Mouse (Mus musculus): ENCODE measurements around the gene Tmem223. TPM values are rescaled to one million over a fixed set of nuclear protein-coding genes. Genes with fewer than 3 reads are reported as not detected.

Gene Tmem223
- polyA plus RNA-seq, 1 experiment from 2014 or later: 17.2 TPM

Other genes starting within 250 kb of the Tmem223 start
- gene Slc22a8, start 179.7 kb upstream of the Tmem223 start, polyA plus RNA-seq (2014; fragmentation: Illumina TruSeq; extraction: RNeasy Lipid Tissue Mini Kit (QIAGEN cat#74804); ENCODE audit: low read depth, low replicate concordance): not detected
- not detected for gene Slc22a6, start 153.0 kb upstream of the Tmem223 start, polyA plus RNA-seq (2014; fragmentation: Illumina TruSeq; extraction: RNeasy Lipid Tissue Mini Kit (QIAGEN cat#74804); ENCODE audit: low read depth, low replicate concordance)
- 0.79 TPM for gene Chrm1, start 107.2 kb upstream of the Tmem223 start, polyA plus RNA-seq (2014; fragmentation: Illumina TruSeq; extraction: RNeasy Lipid Tissue Mini Kit (QIAGEN cat#74804); ENCODE audit: low read depth, low replicate concordance)
- gene Slc3a2, start 47.6 kb upstream of the Tmem223 start, polyA plus RNA-seq (2014; fragmentation: Illumina TruSeq; extraction: RNeasy Lipid Tissue Mini Kit (QIAGEN cat#74804); ENCODE audit: low read depth, low replicate concordance): 38.6 TPM
- 12.7 TPM for gene Wdr74, start 35.2 kb upstream of the Tmem223 start, polyA plus RNA-seq (2014; fragmentation: Illumina TruSeq; extraction: RNeasy Lipid Tissue Mini Kit (QIAGEN cat#74804); ENCODE audit: low read depth, low replicate concordance)
- not detected for gene 1700092M07Rik, start 30.3 kb upstream of the Tmem223 start, polyA plus RNA-seq (2014; fragmentation: Illumina TruSeq; extraction: RNeasy Lipid Tissue Mini Kit (QIAGEN cat#74804); ENCODE audit: low read depth, low replicate concordance)
- gene Stx5a, start 29.6 kb upstream of the Tmem223 start, polyA plus RNA-seq (2014; fragmentation: Illumina TruSeq; extraction: RNeasy Lipid Tissue Mini Kit (QIAGEN cat#74804); ENCODE audit: low read depth, low replicate concordance): 112 TPM
- gene Nxf1, start 13.9 kb upstream of the Tmem223 start, polyA plus RNA-seq (2014; fragmentation: Illumina TruSeq; extraction: RNeasy Lipid Tissue Mini Kit (QIAGEN cat#74804); ENCODE audit: low read depth, low replicate concordance): 92.5 TPM
- gene Tmem179b, start 3.5 kb downstream of the Tmem223 start, polyA plus RNA-seq (2014; fragmentation: Illumina TruSeq; extraction: RNeasy Lipid Tissue Mini Kit (QIAGEN cat#74804); ENCODE audit: low read depth, low replicate concordance): 30.6 TPM
- gene Taf6l, start 15.4 kb downstream of the Tmem223 start, polyA plus RNA-seq (2014; fragmentation: Illumina TruSeq; extraction: RNeasy Lipid Tissue Mini Kit (QIAGEN cat#74804); ENCODE audit: low read depth, low replicate concordance): not detected
- 35.0 TPM for gene Polr2g, start 27.6 kb downstream of the Tmem223 start, polyA plus RNA-seq (2014; fragmentation: Illumina TruSeq; extraction: RNeasy Lipid Tissue Mini Kit (QIAGEN cat#74804); ENCODE audit: low read depth, low replicate concordance)
- not detected for gene Zbtb3, start 31.6 kb downstream of the Tmem223 start, polyA plus RNA-seq (2014; fragmentation: Illumina TruSeq; extraction: RNeasy Lipid Tissue Mini Kit (QIAGEN cat#74804); ENCODE audit: low read depth, low replicate concordance)
- 112 TPM for gene Ttc9c, start 48.3 kb downstream of the Tmem223 start, polyA plus RNA-seq (2014; fragmentation: Illumina TruSeq; extraction: RNeasy Lipid Tissue Mini Kit (QIAGEN cat#74804); ENCODE audit: low read depth, low replicate concordance)
- gene Hnrnpul2, start 49.0 kb downstream of the Tmem223 start, polyA plus RNA-seq (2014; fragmentation: Illumina TruSeq; extraction: RNeasy Lipid Tissue Mini Kit (QIAGEN cat#74804); ENCODE audit: low read depth, low replicate concordance): 195 TPM
- gene AC129217.1, start 58.8 kb downstream of the Tmem223 start, polyA plus RNA-seq (2014; fragmentation: Illumina TruSeq; extraction: RNeasy Lipid Tissue Mini Kit (QIAGEN cat#74804); ENCODE audit: low read depth, low replicate concordance): not detected
- 8.5 TPM for gene Bscl2, start 66.5 kb downstream of the Tmem223 start, polyA plus RNA-seq (2014; fragmentation: Illumina TruSeq; extraction: RNeasy Lipid Tissue Mini Kit (QIAGEN cat#74804); ENCODE audit: low read depth, low replicate concordance)
- gene Gng3, start 68.2 kb downstream of the Tmem223 start, polyA plus RNA-seq (2014; fragmentation: Illumina TruSeq; extraction: RNeasy Lipid Tissue Mini Kit (QIAGEN cat#74804); ENCODE audit: low read depth, low replicate concordance): 0.69 TPM
- gene Lrrn4cl, start 79.8 kb downstream of the Tmem223 start, polyA plus RNA-seq (2014; fragmentation: Illumina TruSeq; extraction: RNeasy Lipid Tissue Mini Kit (QIAGEN cat#74804); ENCODE audit: low read depth, low replicate concordance): 3.7 TPM
- 17.3 TPM for gene Ubxn1, start 100.5 kb downstream of the Tmem223 start, polyA plus RNA-seq (2014; fragmentation: Illumina TruSeq; extraction: RNeasy Lipid Tissue Mini Kit (QIAGEN cat#74804); ENCODE audit: low read depth, low replicate concordance)
- gene Uqcc3, start 109.9 kb downstream of the Tmem223 start, polyA plus RNA-seq (2014; fragmentation: Illumina TruSeq; extraction: RNeasy Lipid Tissue Mini Kit (QIAGEN cat#74804); ENCODE audit: low read depth, low replicate concordance): 2.2 TPM
- gene Lbhd1, start 112.7 kb downstream of the Tmem223 start, polyA plus RNA-seq (2014; fragmentation: Illumina TruSeq; extraction: RNeasy Lipid Tissue Mini Kit (QIAGEN cat#74804); ENCODE audit: low read depth, low replicate concordance): 37.9 TPM
- not detected for gene Gm49403, start 112.9 kb downstream of the Tmem223 start, polyA plus RNA-seq (2014; fragmentation: Illumina TruSeq; extraction: RNeasy Lipid Tissue Mini Kit (QIAGEN cat#74804); ENCODE audit: low read depth, low replicate concordance)
- gene 1810009A15Rik, start 117.9 kb downstream of the Tmem223 start, polyA plus RNA-seq (2014; fragmentation: Illumina TruSeq; extraction: RNeasy Lipid Tissue Mini Kit (QIAGEN cat#74804); ENCODE audit: low read depth, low replicate concordance): 12.0 TPM
- not detected for gene Gm49416, start 117.9 kb downstream of the Tmem223 start, polyA plus RNA-seq (2014; fragmentation: Illumina TruSeq; extraction: RNeasy Lipid Tissue Mini Kit (QIAGEN cat#74804); ENCODE audit: low read depth, low replicate concordance)
- 0.44 TPM for gene Ints5, start 122.0 kb downstream of the Tmem223 start, polyA plus RNA-seq (2014; fragmentation: Illumina TruSeq; extraction: RNeasy Lipid Tissue Mini Kit (QIAGEN cat#74804); ENCODE audit: low read depth, low replicate concordance)
- 76.6 TPM for gene Ganab, start 127.1 kb downstream of the Tmem223 start, polyA plus RNA-seq (2014; fragmentation: Illumina TruSeq; extraction: RNeasy Lipid Tissue Mini Kit (QIAGEN cat#74804); ENCODE audit: low read depth, low replicate concordance)
- gene B3gat3, start 149.4 kb downstream of the Tmem223 start, polyA plus RNA-seq (2014; fragmentation: Illumina TruSeq; extraction: RNeasy Lipid Tissue Mini Kit (QIAGEN cat#74804); ENCODE audit: low read depth, low replicate concordance): 28.4 TPM
- not detected for gene Rom1, start 158.4 kb downstream of the Tmem223 start, polyA plus RNA-seq (2014; fragmentation: Illumina TruSeq; extraction: RNeasy Lipid Tissue Mini Kit (QIAGEN cat#74804); ENCODE audit: low read depth, low replicate concordance)
- 5.4 TPM for gene Eml3, start 158.6 kb downstream of the Tmem223 start, polyA plus RNA-seq (2014; fragmentation: Illumina TruSeq; extraction: RNeasy Lipid Tissue Mini Kit (QIAGEN cat#74804); ENCODE audit: low read depth, low replicate concordance)
- 73.4 TPM for gene Mta2, start 170.9 kb downstream of the Tmem223 start, polyA plus RNA-seq (2014; fragmentation: Illumina TruSeq; extraction: RNeasy Lipid Tissue Mini Kit (QIAGEN cat#74804); ENCODE audit: low read depth, low replicate concordance)
- 2.4 TPM for gene Tut1, start 182.9 kb downstream of the Tmem223 start, polyA plus RNA-seq (2014; fragmentation: Illumina TruSeq; extraction: RNeasy Lipid Tissue Mini Kit (QIAGEN cat#74804); ENCODE audit: low read depth, low replicate concordance)
- gene Eef1g, start 196.0 kb downstream of the Tmem223 start, polyA plus RNA-seq (2014; fragmentation: Illumina TruSeq; extraction: RNeasy Lipid Tissue Mini Kit (QIAGEN cat#74804); ENCODE audit: low read depth, low replicate concordance): 81.4 TPM
- 158 TPM for gene Ahnak, start 218.3 kb downstream of the Tmem223 start, polyA plus RNA-seq (2014; fragmentation: Illumina TruSeq; extraction: RNeasy Lipid Tissue Mini Kit (QIAGEN cat#74804); ENCODE audit: low read depth, low replicate concordance)

All from sigmoid colon, adult 10 weeks (tissue).